Mouse (Mus musculus) thymus, adult 2 months (tissue): ENCODE data around the gene Atf2.

Experiments
- CTCF ChIP-seq: fragments of 200-500 bp; IDR thresholded peaks from 2 replicates; pipeline ENCODE4 v1.5.1; 2012; ENCODE audit warnings: mild to moderate bottlenecking, control low read depth, low read length, moderate library complexity, borderline replicate concordance; ENCODE audit not compliant: control insufficient read depth, poor library complexity, insufficient read depth; ENCODE audit errors: extremely low read depth
- POLR2A ChIP-seq: fragments of 200-500 bp; IDR thresholded peaks from 2 replicates; pipeline ENCODE4 v1.6.1; 2012; ENCODE audit warnings: mild to moderate bottlenecking, low read length, control low read depth, moderate library complexity; ENCODE audit not compliant: control insufficient read depth, poor library complexity, insufficient read depth; ENCODE audit errors: extremely low read depth

DNA sequence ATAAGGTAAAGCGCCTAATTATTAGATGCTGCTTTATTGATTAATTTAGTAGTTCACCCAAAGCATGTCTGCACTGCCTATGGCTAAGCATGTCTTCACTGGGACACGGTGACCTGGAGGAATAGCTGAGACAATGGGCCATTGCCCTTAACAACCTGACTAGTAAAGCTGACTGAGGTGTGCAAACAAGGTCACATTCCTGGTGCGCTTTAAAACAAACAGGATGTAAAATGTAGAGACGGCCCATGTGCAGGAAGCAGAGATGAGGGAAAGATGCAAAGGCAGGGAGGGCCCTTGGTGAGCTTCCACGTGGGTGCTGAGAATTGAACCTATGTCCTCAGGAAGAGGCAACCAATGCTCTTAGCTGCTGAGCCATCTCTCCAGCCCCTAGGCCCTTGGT lies 93.7 kb downstream of the Atf2 start:
- TF ChIP-seq CTCF (no peak), POLR2A (no peak)
